Mouse (Mus musculus) layer of hippocampus, postnatal 14 days (tissue): Measurements from ENCODE around the gene Icam4. TPM values are rescaled to one million over a fixed set of nuclear protein-coding genes. Genes with fewer than 3 reads are reported as not detected.
"Not testable (repeated sequence)": the region's sequence is repeated elsewhere in the genome, so short reads cannot be mapped to it uniquely, and the experiment has no call there.

Experiments used
- DNase-seq, 2 experiments: peaks; one replicate each; pipeline ENCODE4 v3.0.0; 2021 to 2022; ENCODE audit warnings: low spot score in 2 of 2, mixed read lengths in 1 of 2
- total RNA-seq, 2 experiments: library from RNA; stranded (reverse); gene quantifications; 2 replicates each; pipeline ENCODE4 v1.2.3; 2021

The Icam4 gene
- total RNA-seq, 2 experiments from 2014 or later, result 0.41 to 0.44 TPM

- DNase-seq, result not testable (repeated sequence)
Observed at GRCm38 (mm10) chr9:21010939-21011541, 18.1 kb upstream of the Icam4 start.

DNA sequence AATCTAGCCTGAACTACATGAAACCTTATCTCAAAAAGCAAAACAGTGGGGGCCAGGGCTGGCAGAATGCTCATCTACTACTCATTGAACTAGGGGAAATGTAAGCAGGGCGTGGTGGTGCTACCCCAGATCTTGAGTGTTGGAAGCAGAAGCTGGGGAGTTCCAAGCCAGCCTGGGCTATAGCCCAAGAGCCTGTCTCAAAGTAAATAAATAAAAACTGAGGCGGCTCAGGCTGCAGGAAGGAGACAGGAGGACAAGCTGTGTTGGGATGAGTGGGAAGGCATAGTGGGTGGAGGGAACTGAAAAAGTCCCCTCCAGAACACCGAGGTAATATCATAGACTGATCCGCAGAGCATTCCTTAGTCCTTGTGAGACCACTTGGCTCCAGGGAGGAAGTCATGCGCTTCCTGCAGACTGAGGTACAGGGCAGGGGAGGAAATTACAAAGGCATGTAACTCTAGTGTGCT, 17.3 kb upstream of the Icam4 start:
- no peak for DNase-seq

DNA sequence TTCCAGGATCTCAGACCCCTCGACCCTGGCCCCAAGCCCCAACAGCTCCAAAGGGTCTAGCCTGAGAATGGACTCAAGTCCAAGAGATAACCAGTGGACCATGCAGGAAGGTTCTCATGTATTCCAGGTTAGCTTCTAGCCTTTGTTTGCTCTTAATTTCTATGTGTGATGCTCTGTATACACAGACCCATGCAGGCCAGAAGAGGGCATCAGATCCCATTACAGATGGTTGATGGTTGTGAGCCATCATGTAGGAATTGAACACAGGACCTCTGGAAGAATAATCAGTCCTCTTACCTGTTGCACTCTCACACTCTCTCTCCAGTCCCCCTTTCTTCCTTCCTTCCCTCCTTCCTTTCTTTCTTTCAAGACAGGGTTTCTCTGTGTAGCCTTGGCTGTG, 16.8 kb upstream of the Icam4 start:
- no peak for DNase-seq

DNA sequence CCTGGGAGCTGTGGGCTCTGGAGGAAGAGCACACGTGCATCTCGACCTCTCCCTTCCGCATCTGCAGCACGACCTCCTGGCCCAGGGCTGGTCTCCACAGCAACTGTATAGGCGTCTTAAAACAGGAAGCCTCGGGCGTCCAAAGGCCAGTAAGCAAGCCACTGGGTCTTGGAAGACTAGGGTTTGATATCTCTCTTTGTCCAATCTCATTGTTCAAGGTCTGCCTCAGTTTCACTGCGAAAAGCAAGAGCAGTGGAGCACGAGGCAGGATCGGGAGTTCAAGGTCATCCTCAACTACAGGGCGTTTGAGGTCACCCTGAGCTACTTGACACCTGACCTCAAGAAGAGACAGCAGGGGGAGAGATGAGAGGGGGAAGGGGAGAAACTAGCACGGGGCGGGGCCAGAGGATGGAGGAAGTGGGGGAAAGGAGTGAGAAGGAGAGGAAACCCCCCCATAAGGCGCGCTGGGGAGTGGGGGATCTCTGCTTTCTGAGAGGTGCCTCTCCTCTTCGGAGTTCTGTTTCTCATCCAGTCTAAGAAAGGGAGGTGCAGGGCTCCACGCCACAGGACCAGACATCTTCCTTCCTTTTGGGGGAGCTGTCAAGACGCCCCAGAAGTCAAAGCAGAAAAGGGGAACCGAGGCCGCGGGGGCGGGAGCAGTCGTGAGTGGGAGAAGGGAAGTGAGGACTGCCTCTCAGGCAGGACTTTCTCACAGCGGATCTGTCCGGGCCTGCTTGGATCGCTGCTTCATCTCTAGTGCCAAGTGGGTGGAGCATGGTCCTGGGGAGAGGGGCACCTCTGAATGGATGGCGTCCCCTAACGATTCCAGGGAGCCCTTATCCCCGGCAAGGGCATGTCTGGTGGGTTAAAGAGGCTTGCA, 14.2 kb upstream of the Icam4 start:
- DNase-seq, result peak; percentile 33 to 55

GRCm38 (mm10) chr9:21015571-21016130, 13.5 kb upstream of the Icam4 start, which contains the start of gene Icam1:
TSS of gene Icam1 (plus strand) at chr9:21015985.
- peak in 1 of 2 experiments; percentile 32 for DNase-seq

GRCm38 (mm10) chr9:21016331-21017176, 12.6 kb upstream of the Icam4 start:
- no peak for DNase-seq

DNA sequence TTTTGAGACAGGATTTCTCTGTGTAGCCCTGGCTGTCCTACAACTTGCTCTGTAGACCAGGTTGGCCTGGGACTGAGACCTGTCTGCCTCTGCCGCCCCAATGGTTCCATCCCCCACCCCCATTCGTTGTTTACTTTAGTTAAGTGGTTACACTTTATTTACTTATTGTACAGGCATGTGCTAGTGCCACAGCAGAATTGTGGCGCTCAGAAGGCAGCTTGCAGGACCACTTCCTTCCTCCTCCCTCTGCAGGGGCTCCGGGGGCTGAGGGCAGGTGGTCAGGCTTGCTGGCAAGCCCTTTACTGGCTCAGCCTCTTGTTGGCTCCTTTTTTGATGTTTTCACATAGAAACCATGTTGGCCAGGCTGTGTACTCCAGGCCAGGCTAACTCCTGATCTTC, 12.0 kb upstream of the Icam4 start:
- no peak for DNase-seq

DNA sequence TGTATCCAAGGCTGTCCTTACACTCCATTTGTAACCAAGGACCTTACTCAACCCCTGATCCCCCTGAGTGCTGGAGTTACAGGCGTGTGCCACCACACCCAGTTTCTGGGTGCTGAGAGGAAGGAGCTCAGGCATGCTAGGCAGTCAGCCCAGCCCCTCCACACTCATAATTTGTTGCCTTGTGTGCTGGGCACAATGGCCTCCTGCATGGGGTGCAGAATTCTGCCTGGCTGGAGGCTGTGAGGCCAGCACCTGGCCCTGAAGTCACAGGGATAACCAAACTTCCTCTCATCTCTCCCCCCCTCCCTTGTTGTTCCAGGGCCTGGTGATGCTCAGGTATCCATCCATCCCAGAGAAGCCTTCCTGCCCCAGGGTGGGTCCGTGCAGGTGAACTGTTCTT, 10.6 kb upstream of the Icam4 start:
- DNase-seq, result no peak

- DNase-seq, result no peak
Observed at GRCm38 (mm10) chr9:21021363-21021762, 7.8 kb upstream of the Icam4 start.

GRCm38 (mm10) chr9:21022288-21022687, 6.9 kb upstream of the Icam4 start:
- no peak for DNase-seq

DNA sequence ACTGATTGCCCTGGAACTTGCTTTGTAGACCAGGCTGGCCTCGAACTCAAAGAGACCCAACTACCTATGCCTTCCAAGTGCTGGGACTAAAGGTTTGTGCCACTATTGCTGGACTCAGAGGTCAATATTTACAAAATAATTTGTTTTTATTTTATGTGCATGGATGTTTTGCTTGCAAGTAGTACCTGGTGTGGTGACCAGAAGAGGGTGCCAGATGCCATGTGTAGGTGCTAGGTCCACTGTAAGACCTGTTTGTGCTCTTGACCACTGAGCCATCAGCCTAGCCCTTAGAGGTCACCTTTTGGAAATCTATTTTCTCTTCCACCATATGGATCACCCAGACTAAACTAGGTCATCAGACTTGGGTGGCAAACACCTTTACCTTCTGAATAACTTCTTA, 6.4 kb upstream of the Icam4 start:
- DNase-seq, result no peak

- DNase-seq, result no peak
Observed at GRCm38 (mm10) chr9:21025258-21025810, 3.8 kb upstream of the Icam4 start.

DNA sequence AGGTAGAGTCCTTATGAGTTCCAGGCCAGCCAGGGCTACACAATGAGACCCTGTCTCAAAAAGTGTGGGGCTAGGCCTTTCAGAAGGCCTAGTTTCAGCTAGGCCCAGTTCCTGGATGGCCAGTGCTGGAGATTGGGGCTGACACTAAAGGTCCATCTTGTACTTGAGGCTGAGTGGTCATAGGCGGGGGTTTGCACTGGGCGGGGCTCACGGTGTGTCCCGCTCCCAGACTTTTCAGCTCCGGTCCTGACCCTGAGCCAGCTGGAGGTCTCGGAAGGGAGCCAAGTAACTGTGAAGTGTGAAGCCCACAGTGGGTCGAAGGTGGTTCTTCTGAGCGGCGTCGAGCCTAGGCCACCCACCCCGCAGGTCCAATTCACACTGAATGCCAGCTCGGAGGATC, 2.3 kb upstream of the Icam4 start:
- DNase-seq, result no peak

DNA sequence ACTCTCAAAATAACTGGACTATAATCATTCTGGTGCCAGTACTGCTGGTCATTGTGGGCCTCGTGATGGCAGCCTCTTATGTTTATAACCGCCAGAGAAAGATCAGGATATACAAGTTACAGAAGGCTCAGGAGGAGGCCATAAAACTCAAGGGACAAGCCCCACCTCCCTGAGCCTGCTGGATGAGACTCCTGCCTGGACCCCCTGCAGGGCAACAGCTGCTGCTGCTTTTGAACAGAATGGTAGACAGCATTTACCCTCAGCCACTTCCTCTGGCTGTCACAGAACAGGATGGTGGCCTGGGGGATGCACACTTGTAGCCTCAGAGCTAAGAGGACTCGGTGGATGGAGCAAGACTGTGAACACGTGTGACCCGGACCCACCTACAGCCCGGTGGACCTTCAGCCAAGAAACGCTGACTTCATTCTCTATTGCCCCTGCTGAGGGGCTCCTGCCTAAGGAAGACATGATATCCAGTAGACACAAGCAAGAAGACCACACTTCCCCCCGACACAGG, 1.3 kb upstream of the Icam4 start:
- no peak for DNase-seq

DNA sequence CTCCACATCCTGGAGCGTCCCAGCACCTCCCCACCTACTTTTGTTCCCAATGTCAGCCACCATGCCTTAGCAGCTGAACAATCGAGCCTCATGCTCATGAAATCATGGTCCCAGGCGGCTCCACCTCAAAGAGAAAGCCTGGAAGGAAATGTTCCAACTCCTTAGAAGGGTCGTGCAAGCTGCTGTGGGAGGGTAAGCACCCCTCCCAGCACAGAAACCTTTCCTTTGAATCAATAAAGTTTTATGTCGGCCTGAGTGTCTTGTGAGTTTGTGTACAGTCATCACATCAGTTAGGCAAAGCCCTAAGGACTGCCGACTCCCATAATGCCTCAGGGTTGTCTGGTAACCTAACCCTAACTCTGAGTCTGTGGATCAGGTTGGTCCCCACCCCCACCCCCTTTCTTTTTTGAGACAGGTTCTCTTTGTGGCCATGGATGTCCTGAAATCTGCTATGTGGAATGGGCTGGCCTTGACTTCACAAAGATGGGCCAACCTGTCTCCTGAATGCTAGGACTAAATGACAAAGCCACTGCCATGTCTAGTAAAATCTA, 538 bp upstream of the Icam4 start:
- no peak for DNase-seq

- no peak for DNase-seq
Observed at GRCm38 (mm10) chr9:21030055-21030600, 955 bp downstream of the Icam4 start.

DNA sequence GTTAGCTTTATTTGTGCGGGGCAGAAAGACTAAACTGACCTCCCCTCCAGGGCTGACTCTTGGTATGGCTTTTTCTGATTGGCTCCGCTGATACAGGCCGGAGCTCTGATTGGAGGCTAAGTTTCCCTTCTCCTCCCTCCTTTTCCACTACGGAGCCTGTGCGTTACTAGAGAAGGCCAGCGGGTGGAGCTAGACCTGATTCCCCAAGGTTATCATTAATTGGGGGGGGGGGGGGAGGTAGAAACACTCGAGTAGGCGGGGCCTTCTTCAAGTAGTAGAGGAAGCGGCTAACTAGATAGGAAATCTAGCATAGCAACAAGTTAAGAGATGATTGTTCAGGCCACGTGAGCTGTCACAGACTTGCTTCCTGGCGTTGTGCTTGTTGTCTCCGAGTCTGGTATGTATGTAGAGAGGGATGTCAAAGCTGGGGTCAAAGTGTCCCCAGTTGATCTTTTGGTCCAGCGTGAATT, 1.6 kb downstream of the Icam4 start:
- peak; percentile 79 to 89 for DNase-seq

GRCm38 (mm10) chr9:21031251-21031895, 2.2 kb downstream of the Icam4 start:
- DNase-seq, result peak; percentile 78 to 80

- peak in 1 of 2 experiments; percentile 88 for DNase-seq
Observed at GRCm38 (mm10) chr9:21031896-21032351, 2.8 kb downstream of the Icam4 start, which contains the start of gene Icam5. TSS of gene Icam5 (plus strand) at chr9:21032073.
